Mouse (Mus musculus): ENCODE results near the gene Nxpe4.

Gene Nxpe4

GRCm38 (mm10) chr9:48422382-48422781, 260.6 kb downstream of the Nxpe4 start:
- CTCF ChIA-PET = interaction anchor here in 1 of 4 experiments (0.6 kb wide), 1 partner anchor 550 kb away, joined by 6 read pairs; no protein-coding TSS in a partner anchor
- POLR2A ChIA-PET = no interaction called here

DNA sequence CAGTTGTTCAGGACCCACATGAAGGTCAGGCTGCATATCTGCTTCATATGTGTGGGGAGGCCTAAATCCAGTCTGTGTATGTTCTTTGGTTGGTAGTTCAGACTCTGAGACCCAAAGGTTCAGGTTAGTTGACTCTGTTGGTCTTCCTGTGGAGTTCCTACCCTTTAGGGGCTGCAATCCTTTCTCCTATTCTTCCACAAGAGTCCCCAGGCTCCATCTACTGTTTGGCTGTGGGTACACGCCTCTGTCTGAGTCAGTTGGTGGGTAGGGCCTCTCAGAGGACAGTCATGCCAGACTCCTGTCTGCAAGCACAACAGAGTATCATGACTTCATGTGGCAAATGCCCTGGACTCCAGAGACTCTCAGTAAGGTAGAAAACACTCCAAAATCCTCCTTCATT, 261.4 kb downstream of the Nxpe4 start:
- ChIA-PET CTCF (no interaction called here), POLR2A (interaction anchor here in 1 of 4 experiments (1.0 kb wide), 1 partner anchor 9 kb away, joined by 3 read pairs; no protein-coding TSS in a partner anchor)

DNA sequence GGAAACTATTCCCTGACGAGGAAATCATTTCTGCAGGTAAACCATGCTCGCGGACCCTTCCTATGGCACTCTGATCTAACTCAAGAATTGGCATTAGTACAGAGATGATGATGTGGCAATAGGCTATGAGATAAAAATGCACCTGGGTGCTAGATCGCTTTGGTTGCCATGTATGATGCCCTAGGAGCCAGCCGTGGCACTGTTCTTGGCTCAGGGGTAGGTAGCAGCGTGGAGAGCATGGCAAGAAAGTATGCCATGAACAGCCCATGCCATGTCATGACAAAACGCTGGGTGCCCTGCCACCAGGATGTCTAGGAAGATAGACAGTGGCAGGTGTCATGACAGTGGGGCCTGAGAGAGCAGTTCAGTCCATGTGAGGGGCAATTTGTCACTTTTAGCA, 265.4 kb downstream of the Nxpe4 start:
- CTCF ChIA-PET = interaction anchor here in 1 of 4 experiments (0.5 kb wide), 1 partner anchor 819 kb away, joined by 3 read pairs; no protein-coding TSS in a partner anchor
- POLR2A ChIA-PET = no interaction called here

- CTCF ChIA-PET = no interaction called here
- POLR2A ChIA-PET = interaction anchor here in 1 of 4 experiments (1.0 kb wide), 1 partner anchor 9 kb away, joined by 3 read pairs; no protein-coding TSS in a partner anchor
Observed at GRCm38 (mm10) chr9:48432449-48432848, 270.6 kb downstream of the Nxpe4 start.

DNA sequence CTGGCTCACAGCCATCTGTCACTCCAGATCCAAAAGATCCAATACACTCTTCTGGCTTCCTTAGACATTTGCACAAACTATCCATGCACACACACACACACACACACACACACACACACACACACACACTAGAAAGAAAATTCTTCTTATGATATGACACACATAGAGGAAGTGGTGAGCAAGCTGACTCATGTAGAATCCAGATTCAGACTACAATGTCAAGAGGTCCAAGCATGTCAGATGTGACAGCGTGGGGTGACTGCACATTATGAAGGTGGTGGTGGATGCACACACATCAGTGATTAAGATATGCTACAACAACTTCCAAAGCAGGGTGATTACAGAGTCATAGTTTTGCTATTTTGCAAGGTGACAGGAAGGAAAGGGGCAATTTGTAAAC, 282.1 kb downstream of the Nxpe4 start:
- CTCF ChIA-PET = no interaction called here

GRCm38 (mm10) chr9:48444821-48445220, 283.0 kb downstream of the Nxpe4 start:
- POLR2A ChIA-PET = no interaction called here
- CTCF ChIA-PET = interaction anchor here in 1 of 4 experiments (2.3 kb wide), 1 partner anchor 14 kb away, joined by 8 read pairs; no protein-coding TSS in a partner anchor

More for the DNA sequence above, 282.1 kb downstream of the Nxpe4 start:
- POLR2A ChIA-PET = no interaction called here

DNA sequence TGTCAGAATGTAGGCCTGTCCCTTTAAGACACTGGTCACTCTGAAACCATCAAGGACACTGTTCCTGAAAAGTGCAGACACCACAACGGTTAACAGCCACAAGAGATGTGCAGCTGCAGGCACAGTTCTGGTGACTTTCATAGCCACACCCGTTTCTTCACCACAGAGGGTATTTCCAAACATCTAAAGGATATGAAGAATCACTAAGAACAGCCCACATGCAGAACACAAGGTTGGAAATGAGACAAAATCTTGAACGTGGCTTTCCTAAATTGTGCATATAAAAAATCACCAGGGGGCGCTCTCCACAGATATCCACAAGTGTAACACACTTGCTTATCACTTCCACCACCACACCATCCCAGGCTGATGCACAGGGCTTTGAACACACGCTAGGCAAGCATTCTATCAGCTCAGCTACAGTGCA, 286.0 kb downstream of the Nxpe4 start:
- ChIA-PET CTCF (interaction anchor here in 1 of 4 experiments (0.6 to 0.9 kb wide), 2 partner anchors 17 to 171 kb away, joined by 3 read pairs; no protein-coding TSS in a partner anchor), POLR2A (interaction anchor here in 1 of 4 experiments (1.3 kb wide), 1 partner anchor 19 kb away, joined by 3 read pairs; no protein-coding TSS in a partner anchor)
